Mouse (Mus musculus) ES-Bruce4 (cell line): ENCODE results near the gene Tmem263.

Source experiments
- CTCF ChIP-seq: IDR thresholded peaks from one replicate; pipeline ENCODE4 v1.8.1; 2011; ENCODE audit warnings: low read depth, low read length
- EP300 ChIP-seq: IDR thresholded peaks from 2 replicates; pipeline ENCODE4 v1.6.1; 2011; ENCODE audit warnings: low read depth, low read length; ENCODE audit not compliant: insufficient read depth
- POLR2A ChIP-seq: IDR thresholded peaks from one replicate; pipeline ENCODE4 v1.8.1; 2011; ENCODE audit warnings: low read length; ENCODE audit not compliant: insufficient read depth

- TF ChIP-seq CTCF: no peak
- TF ChIP-seq EP300: no peak
- no peak for TF ChIP-seq POLR2A
Measured at GRCm38 (mm10) chr10:85136573-85136972, 34.1 kb downstream of the Tmem263 start.
